Mouse (Mus musculus) embryonic facial prominence, embryonic 11.5 days (tissue): Measurements from ENCODE around the gene Zfp764. TPM values are rescaled to one million over a fixed set of nuclear protein-coding genes. Genes with fewer than 3 reads are reported as not detected.
A peak's percentile ranks its signal among the peaks of the same experiment; 100 is the strongest.
"Not testable (repeated sequence)": the region's sequence is repeated elsewhere in the genome, so short reads cannot be mapped to it uniquely, and the experiment has no call there.

Experiments used
- ATAC-seq: fragments of 200-750 bp; cut with Nextera tagmentation; replicated peaks from 2 replicates; pipeline ENCODE4 v1.8.0; 2017; ENCODE audit warnings: low read depth; ENCODE audit not compliant: insufficient number of reproducible peaks, low FRiP score, low TSS enrichment
- DNase-seq: peaks from one replicate; pipeline ENCODE4 v3.0.0-alpha.2; 2015; ENCODE audit warnings: low spot score
- H3K27ac ChIP-seq: fragments of 300-500 bp; sonication (generic); replicated peaks from 2 replicates; pipeline ENCODE4 v1.5.1; 2014; ENCODE audit warnings: mild to moderate bottlenecking, low read depth, low read length, control low read depth
- H3K27me3 ChIP-seq: fragments of 300-500 bp; sonication (generic); 2 replicates; pipeline ENCODE4 v1.6.1; 2014; ENCODE audit warnings: mild to moderate bottlenecking, low read length, moderate library complexity, mixed read lengths; ENCODE audit not compliant: control insufficient read depth, insufficient read depth
- H3K36me3 ChIP-seq: fragments of 300-500 bp; sonication (generic); replicated peaks from 2 replicates; pipeline ENCODE4 v1.6.1; 2014; ENCODE audit warnings: low read depth, mild to moderate bottlenecking, low read length, moderate library complexity, mixed read lengths; ENCODE audit not compliant: control insufficient read depth, insufficient read depth
- H3K4me1 ChIP-seq: fragments of 300-500 bp; sonication (generic); 2 replicates; pipeline ENCODE4 v1.6.1; 2014; ENCODE audit warnings: low read length, mixed read lengths; ENCODE audit not compliant: control insufficient read depth, insufficient read depth
- H3K4me2 ChIP-seq: fragments of 300-500 bp; sonication (generic); 2 replicates; pipeline ENCODE4 v1.6.1; 2014; ENCODE audit warnings: low read depth, mild to moderate bottlenecking, control low read depth, low read length, moderate library complexity
- H3K4me3 ChIP-seq: fragments of 300-500 bp; sonication (generic); 2 replicates; pipeline ENCODE4 v1.5.1; 2014; ENCODE audit warnings: low read depth, low read length, control low read depth
- H3K9ac ChIP-seq: fragments of 300-500 bp; sonication (generic); replicated peaks from 2 replicates; pipeline ENCODE4 v1.6.1; 2014; ENCODE audit warnings: mild to moderate bottlenecking, control low read depth, low read length
- H3K9me3 ChIP-seq: fragments of 300-500 bp; sonication (generic); replicated peaks from 2 replicates; pipeline ENCODE4 v1.6.1; 2016; ENCODE audit warnings: mild to moderate bottlenecking, low read length, inconsistent platforms, mixed read lengths; ENCODE audit not compliant: control insufficient read depth
- WGBS: fragments of 180-500 bp; shearing (Covaris S2); extraction: QIAGEN DNeasy Blood & Tissue Kit; methylation state at CpG from one replicate; pipeline ENCODE4 v1.1.7; 2014; 5-methylcytosine and 5-hydroxymethylcytosine counted together
- polyA plus RNA-seq: library from polyadenylated mRNA; unstranded; fragments of >200 nt; fragmentation: Nextera tagmentation; extraction: Ambion mirVana; gene quantifications from 2 replicates; pipeline ENCODE4 v1.2.1, GENCODE M21; 2014

The Zfp764 gene
- polyA plus RNA-seq = 7.9 and 8.2 TPM in 2 replicates

GRCm38 (mm10) chr7:127406002-127406987 lies at the start of gene Zfp764:
Gene Zfp764 (minus strand): TSS chr7:127406822.
- H3K27ac ChIP-seq, H3K27me3 ChIP-seq, H3K4me1 ChIP-seq, H3K9me3 ChIP-seq, H3K36me3 ChIP-seq: not testable (repeated sequence)
- Histone ChIP-seq H3K4me2 (peak within 1 kb of the TSS; percentile 82), H3K9ac (peak within 1 kb of the TSS; percentile 75), H3K4me3 (peak within 1 kb of the TSS; percentile 42)
- DNase-seq (peak; percentile 92), ATAC-seq (peak; percentile 81)
- 7% methylated on average over 36 of the region's 40 CpGs for WGBS

GRCm38 (mm10) chr7:127454905-127455304 lies 48.3 kb upstream of the Zfp764 start:
- DNase-seq = no peak

GRCm38 (mm10) chr7:127453056-127453455 lies 46.4 kb upstream of the Zfp764 start:
- Histone ChIP-seq H3K4me2 (no peak overlapping the region), H3K36me3 (peaks cover 5% of the 10 kb centered on the region), H3K9ac (no peak overlapping the region), H3K4me3 (no peak overlapping the region), H3K27ac (no peak overlapping the region), H3K27me3 (no peaks in the 10 kb centered on the region), H3K9me3 (no peaks in the 10 kb centered on the region), H3K4me1 (no peaks in the 10 kb centered on the region)
- ATAC-seq (no peak), DNase-seq (no peak)
- WGBS = 99% methylated on average over 2 of the region's 2 CpGs

More at GRCm38 (mm10) chr7:127454905-127455304, 48.3 kb upstream of the Zfp764 start:
- Histone ChIP-seq H3K36me3 (peaks cover 5% of the 10 kb centered on the region), H3K9me3 (no peaks in the 10 kb centered on the region), H3K4me2 (no peak overlapping the region), H3K27me3 (no peaks in the 10 kb centered on the region), H3K4me1 (no peaks in the 10 kb centered on the region), H3K9ac (no peak overlapping the region), H3K4me3 (no peak overlapping the region), H3K27ac (no peak overlapping the region)
- no peak for ATAC-seq
- 86% methylated on average over 7 of the region's 7 CpGs for WGBS

- no peak overlapping the region for H3K27ac ChIP-seq
- no peaks in the 10 kb centered on the region for H3K9me3 ChIP-seq
- no peaks in the 10 kb centered on the region for H3K4me1 ChIP-seq
- DNase-seq = no peak
- H3K4me3 ChIP-seq = peak overlapping the region; percentile 92
- peaks cover 2% of the 10 kb centered on the region for H3K36me3 ChIP-seq
- H3K4me2 ChIP-seq = peak overlapping the region; percentile 48
- peak overlapping the region; percentile 48; the same call in 1 of the 2 replicates for H3K9ac ChIP-seq
- WGBS = 87% methylated on average over 7 of the region's 7 CpGs
- no peak for ATAC-seq
- H3K27me3 ChIP-seq = no peaks in the 10 kb centered on the region
Observed at GRCm38 (mm10) chr7:127449966-127450365, 43.3 kb upstream of the Zfp764 start.

- under 1% methylated on average over 54 of the region's 54 CpGs for WGBS
- H3K9ac ChIP-seq = peak within 1 kb of the TSS; percentile 93
- peak within 1 kb of the TSS; percentile 92 for H3K4me3 ChIP-seq
- H3K9me3 ChIP-seq = no peaks in the 10 kb centered on the region
- H3K4me1 ChIP-seq = no peaks in the 10 kb centered on the region
- peaks cover 13% of the 10 kb centered on the region for H3K36me3 ChIP-seq
- peak within 1 kb of the TSS; percentile 64 for H3K4me2 ChIP-seq
- no peaks in the 10 kb centered on the region for H3K27me3 ChIP-seq
- ATAC-seq = peak; percentile 80
- peak within 1 kb of the TSS; percentile 88 for H3K27ac ChIP-seq
- peak; percentile 96 for DNase-seq
Observed at GRCm38 (mm10) chr7:127448521-127449300, 42.1 kb upstream of the Zfp764 start, which contains the start of gene Zfp689. Gene Zfp689 (minus strand): TSS chr7:127449158.

- ATAC-seq (no peak), DNase-seq (no peak)
- Histone ChIP-seq H3K9me3 (no peaks in the 10 kb centered on the region), H3K4me3 (no peak overlapping the region), H3K9ac (no peak overlapping the region), H3K36me3 (peaks cover 12% of the 10 kb centered on the region), H3K27ac (no peak overlapping the region), H3K4me1 (no peaks in the 10 kb centered on the region), H3K4me2 (no peak overlapping the region), H3K27me3 (no peaks in the 10 kb centered on the region)
- 85% methylated on average over 20 of the region's 20 CpGs for WGBS
Observed at GRCm38 (mm10) chr7:127443976-127444375, 37.4 kb upstream of the Zfp764 start.

- Histone ChIP-seq H3K9me3 (no peaks in the 10 kb centered on the region), H3K27me3 (no peaks in the 10 kb centered on the region), H3K27ac (no peak overlapping the region), H3K4me2 (no peak overlapping the region), H3K9ac (no peak overlapping the region), H3K36me3 (no peaks in the 10 kb centered on the region), H3K4me3 (no peak overlapping the region), H3K4me1 (no peaks in the 10 kb centered on the region)
- ATAC-seq (no peak), DNase-seq (no peak)
- WGBS = 85% methylated on average over 3 of the region's 3 CpGs
Observed at GRCm38 (mm10) chr7:127437724-127438123, 31.1 kb upstream of the Zfp764 start.
